Comparison of ENCODE assay signal across 12 mouse cellular contexts in the genomic region with DNA sequence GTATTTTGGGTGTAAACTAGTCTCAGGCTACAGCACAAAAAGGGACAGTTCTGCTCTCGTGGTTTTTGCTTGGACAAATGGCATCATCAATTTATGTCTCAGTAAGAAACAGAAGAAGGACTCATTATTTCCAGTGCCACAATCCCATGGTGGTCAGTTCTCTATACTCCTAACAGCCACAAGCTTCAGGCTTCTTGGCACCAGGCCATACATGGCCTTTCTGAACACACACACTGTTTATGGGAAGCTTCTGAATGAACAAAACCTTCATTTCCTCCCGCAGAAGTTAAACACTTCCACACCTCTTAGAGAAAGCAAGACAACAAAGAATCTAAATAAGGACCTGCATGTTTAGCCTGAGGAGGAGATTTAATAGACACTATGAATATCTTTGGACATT.
A peak's percentile ranks its signal among the peaks of the same experiment; 100 is the strongest.
DNase-seq lines count a peak whose midpoint lies in the region; ATAC-seq and TF ChIP-seq lines count a peak whose summit lies in the region.
"Had no signal": no experiment of that assay in that cellular context is flagged by ENCODE, and none has a peak within 500 bp of the region (broad histone marks: within the 10 kb centered on the region; RNA-seq: fewer than 3 reads in every experiment).

No protein-coding gene starts in this region.

- no peak overlapping the region for H3K4me2 ChIP-seq in kidney, embryonic 15.5 days
- H3K4me2 ChIP-seq in hindbrain, embryonic 14.5 days (replicated peaks) = no peak overlapping the region
- H3K4me2 ChIP-seq: embryonic facial prominence, embryonic 12.5 days; heart, embryonic 15.5 days; liver, embryonic 12.5 days; midbrain, embryonic 12.5 days had no signal

- no peaks in the 10 kb centered on the region for H3K36me3 ChIP-seq in kidney, embryonic 15.5 days
- H3K36me3 ChIP-seq in hindbrain, embryonic 14.5 days (replicated peaks; ENCODE audit: control insufficient read depth, insufficient read depth) = no peaks in the 10 kb centered on the region
- H3K36me3 ChIP-seq: embryonic facial prominence, embryonic 12.5 days; heart, embryonic 15.5 days; liver, embryonic 12.5 days; midbrain, embryonic 12.5 days had no signal

- H3K9ac ChIP-seq in kidney, embryonic 15.5 days = no peak overlapping the region
- no peak overlapping the region for H3K9ac ChIP-seq in hindbrain, embryonic 14.5 days
- H3K9ac ChIP-seq: embryonic facial prominence, embryonic 12.5 days; heart, embryonic 15.5 days; liver, embryonic 12.5 days; midbrain, embryonic 12.5 days had no signal

- no peaks in the 10 kb centered on the region for H3K9me3 ChIP-seq in kidney, embryonic 15.5 days (replicated peaks)
- H3K9me3 ChIP-seq in hindbrain, embryonic 14.5 days (ENCODE audit: control insufficient read depth, low read length) = no peaks in the 10 kb centered on the region
- H3K9me3 ChIP-seq: embryonic facial prominence, embryonic 12.5 days; heart, embryonic 15.5 days; liver, embryonic 12.5 days; midbrain, embryonic 12.5 days had no signal

- ATAC-seq in kidney, embryonic 15.5 days (replicated peaks; ENCODE audit: low FRiP score) = no peak
- peak; percentile 78; the same call in 1 of the 2 replicates for ATAC-seq in hindbrain, embryonic 14.5 days (ENCODE audit: low FRiP score)
- ATAC-seq: liver, embryonic 12.5 days had no signal

- no peaks in the 10 kb centered on the region for H3K27me3 ChIP-seq in kidney, embryonic 15.5 days
- H3K27me3 ChIP-seq in hindbrain, embryonic 14.5 days (ENCODE audit: control insufficient read depth, insufficient read depth, low read length) = no peaks in the 10 kb centered on the region
- H3K27me3 ChIP-seq: embryonic facial prominence, embryonic 12.5 days; heart, embryonic 15.5 days; liver, embryonic 12.5 days; midbrain, embryonic 12.5 days had no signal

- no peak overlapping the region for H3K4me3 ChIP-seq in kidney, embryonic 15.5 days (replicated peaks)
- no peak overlapping the region for H3K4me3 ChIP-seq in hindbrain, embryonic 14.5 days (replicated peaks; ENCODE audit: low read length)
- H3K4me3 ChIP-seq: embryonic facial prominence, embryonic 12.5 days; heart, embryonic 15.5 days; liver, embryonic 12.5 days; midbrain, embryonic 12.5 days had no signal

- no peak overlapping the region for H3K27ac ChIP-seq in kidney, embryonic 15.5 days
- peak overlapping the region; percentile 68 for H3K27ac ChIP-seq in hindbrain, embryonic 14.5 days
- H3K27ac ChIP-seq: embryonic facial prominence, embryonic 12.5 days; heart, embryonic 15.5 days; liver, embryonic 12.5 days; midbrain, embryonic 12.5 days had no signal

- H3K4me1 ChIP-seq in kidney, embryonic 15.5 days = peaks cover 8% of the 10 kb centered on the region; the same call in 1 of the 2 replicates
- H3K4me1 ChIP-seq in hindbrain, embryonic 14.5 days (replicated peaks; ENCODE audit: control insufficient read depth, insufficient read depth, low read length) = peaks cover 17% of the 10 kb centered on the region
- H3K4me1 ChIP-seq: embryonic facial prominence, embryonic 12.5 days; heart, embryonic 15.5 days; liver, embryonic 12.5 days; midbrain, embryonic 12.5 days had no signal

- 26% methylated on average over 2 of the region's 2 CpGs for WGBS in kidney, embryonic 15.5 days
- WGBS in hindbrain, embryonic 14.5 days = 32% methylated on average over 2 of the region's 2 CpGs

- DNase-seq in kidney, postnatal 4 days = peak; percentile 4 to 8
- DNase-seq in Muller cell, postnatal 12 days (ENCODE audit: inconsistent ontology term) = peak; percentile 48
- peak; percentile 67 for DNase-seq in brain, embryonic 14.5 days (ENCODE audit: low read depth)
- peak; percentile 50 for DNase-seq in hindbrain, embryonic 14.5 days (ENCODE audit: low spot score)
- no peak for DNase-seq in ovary, postnatal 14 days (ENCODE audit: low spot score)
- DNase-seq in gastrocnemius, postnatal 25 days = no peak
- no peak for DNase-seq in adrenal gland, adult 8-10 months

- no peak for TF ChIP-seq CTCF in brain, embryonic 14.5 days (IDR thresholded peaks at IDR 0.05; ENCODE audit: borderline replicate concordance, extremely low read depth, insufficient read depth, insufficient read length)

- no peak for TF ChIP-seq POLR2A in brain, embryonic 14.5 days (IDR thresholded peaks at IDR 0.05; ENCODE audit: borderline replicate concordance, extremely low read depth, insufficient read depth, insufficient read length, poor library complexity, severe bottlenecking)

Comparison
In these comparisons a context has a peak if more than half of its experiments do, and no peak if none do; other contexts are left out.
1. DNase-seq: peak in kidney, postnatal 4 days (2 of 2), Muller cell, postnatal 12 days (single experiment), brain, embryonic 14.5 days (single experiment) and hindbrain, embryonic 14.5 days (single experiment); none in ovary, postnatal 14 days (single experiment), gastrocnemius, postnatal 25 days (single experiment) and adrenal gland, adult 8-10 months (single experiment).